Mouse (Mus musculus) midbrain, postnatal 0 days (tissue): Measurements from ENCODE around the gene Cep63. TPM values are rescaled to one million over a fixed set of nuclear protein-coding genes. Genes with fewer than 3 reads are reported as not detected.

Experiments used
- ATAC-seq: fragments of 200-750 bp; cut with Nextera tagmentation; 2 replicates; pipeline ENCODE4 v1.8.0; 2017; ENCODE audit warnings: moderate number of reproducible peaks, mild to moderate bottlenecking, moderate TSS enrichment, moderate library complexity; ENCODE audit not compliant: low FRiP score
- DNase-seq: peaks from one replicate; pipeline ENCODE4 v3.0.0-alpha.2; 2015; ENCODE audit warnings: low spot score
- H3K27ac ChIP-seq: fragments of 300-500 bp; sonication (generic); 2 replicates; pipeline ENCODE4 v1.5.1; 2014; ENCODE audit warnings: low read depth, mild to moderate bottlenecking, low read length, mixed read lengths
- H3K27me3 ChIP-seq: fragments of 300-500 bp; sonication (generic); 2 replicates; pipeline ENCODE4 v1.6.1; 2014; ENCODE audit warnings: low read length, control low read depth, mixed read lengths; ENCODE audit not compliant: insufficient read depth
- H3K36me3 ChIP-seq: fragments of 300-500 bp; sonication (generic); 2 replicates; pipeline ENCODE4 v1.6.1; 2014; ENCODE audit warnings: low read length, control low read depth, mixed read lengths; ENCODE audit not compliant: insufficient read depth
- H3K4me1 ChIP-seq: fragments of 300-500 bp; sonication (generic); 2 replicates; pipeline ENCODE4 v1.6.1; 2014; ENCODE audit warnings: mild to moderate bottlenecking, control low read depth, antibody characterized with exemption, low read length, mixed read lengths; ENCODE audit not compliant: insufficient read depth
- H3K4me2 ChIP-seq: fragments of 300-500 bp; sonication (generic); 2 replicates; pipeline ENCODE4 v1.6.1; 2014; ENCODE audit warnings: low read depth, mild to moderate bottlenecking, low read length, mixed read lengths; ENCODE audit not compliant: poor library complexity, severe bottlenecking
- H3K4me3 ChIP-seq: fragments of 300-500 bp; sonication (generic); 2 replicates; pipeline ENCODE4 v1.5.1; 2014; ENCODE audit warnings: low read depth, mild to moderate bottlenecking, low read length, moderate library complexity
- H3K9ac ChIP-seq: fragments of 300-500 bp; sonication (generic); replicated peaks from 2 replicates; pipeline ENCODE4 v1.6.1; 2014; ENCODE audit warnings: mild to moderate bottlenecking, low read length, moderate library complexity, mixed read lengths; ENCODE audit not compliant: poor library complexity, severe bottlenecking
- H3K9me3 ChIP-seq: fragments of 300-500 bp; sonication (generic); 2 replicates; pipeline ENCODE4 v1.6.1; 2016; ENCODE audit warnings: low read length, control low read depth
- CTCF ChIP-seq: IDR thresholded peaks from 2 replicates; pipeline ENCODE4 v1.5.1; 2016; ENCODE audit warnings: antibody characterized with exemption, mild to moderate bottlenecking
- WGBS: fragments of 180-500 bp; shearing (Covaris S2); extraction: QIAGEN DNeasy Blood & Tissue Kit; methylation state at CpG from one replicate; pipeline ENCODE4 v1.1.7; 2014; 5-methylcytosine and 5-hydroxymethylcytosine counted together
- polyA plus RNA-seq: library from polyadenylated mRNA; unstranded; fragments of >200 nt; fragmentation: Nextera tagmentation; extraction: Ambion mirVana; gene quantifications from 2 replicates; pipeline ENCODE4 v1.2.1, GENCODE M21; 2015
- total RNA-seq: library from RNA; depleted of rRNA; stranded (reverse); fragments of >200 nt; gene quantifications from 2 replicates; pipeline ENCODE4 v1.2.3, GENCODE M21; 2014

The Cep63 gene
- total and polyA plus RNA-seq, 2 experiments from 2014 or later = 11.9 to 38.3 TPM

GRCm38 (mm10) chr9:102637115-102637514 lies 10.8 kb upstream of the Cep63 start:
- no peak overlapping the region for H3K4me2 ChIP-seq
- TF ChIP-seq CTCF = no peak
- DNase-seq (no peak), ATAC-seq (no peak)
- H3K4me1 ChIP-seq = no peaks in the 10 kb centered on the region
- H3K36me3 ChIP-seq = 0 out of 2 replicates have a peak, but pooled peaks cover 3% of the 10 kb centered on the region
- no peak overlapping the region for H3K9ac ChIP-seq
- H3K9me3 ChIP-seq = no peaks in the 10 kb centered on the region
- 88% methylated on average over 4 of the region's 4 CpGs for WGBS
- H3K27me3 ChIP-seq = no peaks in the 10 kb centered on the region
- no peak overlapping the region for H3K27ac ChIP-seq
- no peak overlapping the region for H3K4me3 ChIP-seq

GRCm38 (mm10) chr9:102636553-102636952 lies 10.2 kb upstream of the Cep63 start:
- Histone ChIP-seq H3K4me3 (no peak overlapping the region), H3K9ac (no peak overlapping the region), H3K27ac (no peak overlapping the region), H3K4me1 (no peaks in the 10 kb centered on the region), H3K27me3 (no peaks in the 10 kb centered on the region), H3K36me3 (0 out of 2 replicates have a peak, but pooled peaks cover 3% of the 10 kb centered on the region), H3K4me2 (no peak overlapping the region), H3K9me3 (no peaks in the 10 kb centered on the region)
- peak; percentile 87 for TF ChIP-seq CTCF
- no peak; the same call in 1 of the 2 replicates for ATAC-seq
- peak; percentile 75 for DNase-seq
- WGBS = 3% methylated on average over 4 of the region's 4 CpGs

DNA sequence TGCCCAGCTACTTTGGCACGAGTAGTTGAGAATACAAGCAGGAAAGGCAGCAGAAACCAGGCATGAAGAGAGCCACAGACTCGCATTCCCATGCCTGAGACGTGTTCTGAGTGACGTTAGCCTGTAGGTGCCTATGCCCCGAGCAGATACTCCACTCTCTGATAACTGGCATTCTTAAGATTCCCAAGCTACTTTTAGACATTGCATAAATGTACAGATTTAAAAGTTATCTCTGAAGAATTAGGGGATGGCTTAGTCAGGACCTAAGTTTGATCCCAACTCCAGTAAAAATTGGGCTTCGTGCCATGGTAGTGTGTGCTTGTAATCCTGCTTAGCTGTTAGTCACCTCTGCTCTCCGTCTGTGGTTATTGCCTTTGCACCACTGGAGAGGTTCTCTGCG lies 8.1 kb upstream of the Cep63 start:
- no peak for ATAC-seq
- no peak for TF ChIP-seq CTCF
- H3K36me3 ChIP-seq = peaks cover 3% of the 10 kb centered on the region; the same call in 1 of the 2 replicates
- WGBS = 89% methylated on average over 8 of the region's 8 CpGs
- no peaks in the 10 kb centered on the region for H3K9me3 ChIP-seq
- H3K9ac ChIP-seq = no peak overlapping the region
- H3K27ac ChIP-seq = no peak overlapping the region
- no peaks in the 10 kb centered on the region for H3K27me3 ChIP-seq
- no peak for DNase-seq
- no peaks in the 10 kb centered on the region for H3K4me1 ChIP-seq
- no peak overlapping the region for H3K4me3 ChIP-seq
- H3K4me2 ChIP-seq = no peak overlapping the region

DNA sequence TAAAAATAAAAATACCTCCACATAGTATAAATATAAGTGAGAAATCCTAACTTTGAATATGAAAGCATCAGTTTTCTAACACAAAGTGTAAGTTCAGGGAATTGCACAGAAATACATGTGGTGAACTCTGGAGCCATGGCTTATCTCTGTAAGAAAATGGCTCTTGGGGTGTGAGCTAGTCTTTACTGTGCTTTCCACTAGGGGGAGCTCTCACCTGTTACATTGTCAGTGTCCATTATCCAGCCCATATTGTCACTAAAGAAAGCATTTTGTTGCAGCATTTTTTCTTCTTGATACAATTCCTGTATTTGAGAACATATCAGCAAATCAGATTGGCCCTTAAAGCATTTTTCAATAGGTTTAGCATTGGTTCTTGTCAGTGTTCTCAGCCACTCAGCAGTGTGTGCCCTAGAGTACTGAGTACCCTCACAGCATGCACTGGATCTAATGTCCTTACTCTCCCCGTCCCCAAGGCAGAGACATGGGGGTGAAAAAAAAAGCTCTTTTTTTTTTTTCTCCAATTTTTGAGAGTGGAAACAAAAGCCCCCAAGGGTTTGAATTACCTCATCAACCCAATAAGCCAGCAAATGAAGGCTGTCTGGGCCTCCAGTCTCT lies 6.7 kb upstream of the Cep63 start:
- peak; percentile 91 for TF ChIP-seq CTCF
- WGBS = 44% methylated on average over 1 of the region's 1 CpGs
- Histone ChIP-seq H3K36me3 (peaks cover 3% of the 10 kb centered on the region; the same call in 1 of the 2 replicates), H3K4me3 (no peak overlapping the region), H3K27me3 (no peaks in the 10 kb centered on the region), H3K4me1 (no peaks in the 10 kb centered on the region), H3K27ac (peak overlapping the region; percentile 7; the same call in 1 of the 2 replicates), H3K9me3 (no peaks in the 10 kb centered on the region), H3K9ac (no peak overlapping the region), H3K4me2 (no peak overlapping the region)
- ATAC-seq (peak; percentile 75; the same call in 1 of the 2 replicates), DNase-seq (peak; percentile 87)

DNA sequence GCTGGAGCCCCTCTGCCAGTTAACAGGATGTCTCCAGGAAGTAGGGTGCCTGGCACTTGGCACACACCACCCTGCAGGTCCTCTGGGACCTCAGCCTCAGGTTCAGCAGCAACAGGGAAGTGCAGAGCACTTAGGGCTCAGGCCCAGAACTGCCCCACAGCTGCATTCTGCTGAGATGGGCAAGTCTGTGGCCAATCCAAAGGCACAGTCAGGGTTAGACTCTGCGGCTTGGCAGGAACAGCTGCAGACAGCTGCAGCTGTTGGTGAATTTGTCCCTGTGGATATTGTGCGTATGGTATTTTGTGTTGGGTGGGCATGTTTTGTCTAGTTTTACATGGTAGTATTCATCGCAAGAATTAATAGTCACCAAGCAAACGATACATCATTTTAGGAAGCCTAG lies 5.8 kb upstream of the Cep63 start:
- WGBS = 97% methylated on average over 4 of the region's 4 CpGs
- Histone ChIP-seq H3K27ac (no peak overlapping the region), H3K36me3 (peaks cover 3% of the 10 kb centered on the region; the same call in 1 of the 2 replicates), H3K4me1 (peaks cover 4% of the 10 kb centered on the region; the same call in 1 of the 2 replicates), H3K27me3 (no peaks in the 10 kb centered on the region), H3K9me3 (no peaks in the 10 kb centered on the region), H3K4me3 (no peak overlapping the region), H3K4me2 (no peak overlapping the region), H3K9ac (no peak overlapping the region)
- no peak for DNase-seq
- ATAC-seq = 0 out of 2 replicates have a peak, but pooled peaks have one; percentile 12
- no peak for TF ChIP-seq CTCF

DNA sequence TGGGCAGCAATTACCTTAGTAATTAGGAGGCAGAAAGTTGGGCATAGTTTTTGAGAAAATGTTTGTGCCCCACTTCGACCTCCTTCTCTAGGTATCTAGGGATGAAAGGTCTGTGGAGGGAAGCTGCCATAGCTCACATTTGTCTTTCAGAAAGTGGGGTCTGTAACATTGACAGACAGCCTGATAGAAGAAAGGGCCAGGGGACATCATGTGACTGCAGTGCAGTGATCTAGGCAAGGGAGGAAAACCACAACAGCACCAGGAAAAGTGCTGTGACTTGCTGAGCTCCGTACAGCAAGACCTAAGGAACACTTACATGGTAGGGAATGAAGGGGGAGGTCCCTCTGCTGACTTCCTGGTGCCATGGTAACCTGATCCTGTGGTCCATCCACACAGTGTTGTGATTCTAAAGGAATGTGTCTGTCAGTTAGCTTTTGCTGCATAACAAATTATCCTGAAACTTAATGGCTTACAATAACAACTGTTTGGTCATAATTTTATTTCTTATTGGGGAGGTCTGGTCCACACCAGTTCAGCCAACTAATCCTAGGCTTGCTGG lies 5.3 kb upstream of the Cep63 start:
- Histone ChIP-seq H3K4me2 (no peak overlapping the region), H3K27ac (no peak overlapping the region), H3K9me3 (no peaks in the 10 kb centered on the region), H3K4me3 (no peak overlapping the region), H3K9ac (no peak overlapping the region), H3K27me3 (no peaks in the 10 kb centered on the region), H3K4me1 (peaks cover 7% of the 10 kb centered on the region; the same call in 1 of the 2 replicates), H3K36me3 (peaks cover 3% of the 10 kb centered on the region; the same call in 1 of the 2 replicates)
- DNase-seq = no peak
- TF ChIP-seq CTCF = no peak
- WGBS = 67% methylated on average over 2 of the region's 2 CpGs
- ATAC-seq = no peak
